Mouse (Mus musculus): ENCODE measurements around the gene Arhgef12. TPM values are rescaled to one million over a fixed set of nuclear protein-coding genes. Genes with fewer than 3 reads are reported as not detected.

Gene Arhgef12
- total and polyA plus RNA-seq, 2 experiments from 2014 or later, result 14.0 to 86.0 TPM

DNA sequence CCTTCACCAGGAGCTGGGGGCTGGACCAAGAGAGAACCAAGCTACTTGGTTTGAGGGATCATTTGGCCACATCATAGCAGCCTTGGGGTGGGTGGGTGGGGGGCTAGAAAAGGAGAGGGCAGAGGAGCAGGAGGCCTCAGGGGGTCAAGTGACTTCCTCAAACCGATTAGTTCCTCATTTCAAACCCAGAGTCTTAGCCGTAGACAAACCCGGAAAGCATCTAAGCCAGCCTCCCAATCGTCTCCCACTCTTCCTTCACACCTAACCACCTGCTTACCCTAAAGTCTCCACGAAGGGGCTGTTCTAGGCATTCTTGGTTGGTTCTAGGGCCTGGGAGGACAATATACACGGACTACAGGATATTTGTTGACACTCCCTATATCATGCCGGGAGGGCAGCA, 161.9 kb downstream of the Arhgef12 start:
- Histone ChIP-seq H3K4me2 (ENCODE audit: low read depth, low read length) (peak overlapping the region; percentile 97; the same call in 1 of the 2 replicates), H3K4me3 (ENCODE audit: low read length) (no peak overlapping the region), H3K27me3 (ENCODE audit: insufficient read depth, low read length) (no peaks in the 10 kb centered on the region), H3K27ac (no peak overlapping the region), H3K36me3 (ENCODE audit: insufficient read depth, low read length) (no peaks in the 10 kb centered on the region), H3K9me3 (ENCODE audit: low read length) (no peaks in the 10 kb centered on the region), H3K9ac (replicated peaks; ENCODE audit: low read length) (no peak overlapping the region), H3K4me1 (ENCODE audit: insufficient read depth, low read length) (peaks cover 13% of the 10 kb centered on the region)
- no peak for ATAC-seq
- DNase-seq (ENCODE audit: low spot score), result no peak
- no peak for TF ChIP-seq CTCF (IDR thresholded peaks at IDR 0.05; ENCODE audit: low read depth)
- 76% methylated on average over 7 of the region's 7 CpGs for WGBS

DNA sequence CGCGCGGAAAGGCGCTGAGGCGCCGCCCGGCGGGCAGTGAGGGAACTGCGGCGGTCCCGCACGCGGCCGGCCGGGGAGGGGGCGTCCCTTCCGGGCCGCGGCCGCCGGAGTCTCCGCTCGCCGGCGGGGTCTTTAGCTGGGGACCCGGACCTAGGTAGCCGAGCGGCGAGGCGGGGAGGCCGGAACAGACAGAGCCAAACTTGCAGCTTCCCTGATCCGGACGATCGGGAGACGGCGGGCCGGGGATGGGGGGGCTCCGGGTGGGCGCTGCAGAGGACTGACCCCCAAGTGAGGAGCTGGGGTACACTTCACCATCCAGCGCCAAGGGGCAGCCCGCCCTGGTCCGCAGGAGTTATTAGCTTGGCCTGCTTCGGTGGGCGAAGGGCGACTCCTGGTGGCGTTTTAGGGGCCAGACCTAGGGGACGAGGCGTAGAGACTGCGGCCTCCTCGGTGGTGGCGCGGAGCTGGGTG, 162.5 kb downstream of the Arhgef12 start:
- under 1% methylated on average over 43 of the region's 52 CpGs for WGBS
- DNase-seq (ENCODE audit: low spot score) (peak; percentile 94), ATAC-seq (peak; percentile 92)
- Histone ChIP-seq H3K9ac (replicated peaks; ENCODE audit: low read length) (peak overlapping the region; percentile 89), H3K9me3 (ENCODE audit: low read length) (no peaks in the 10 kb centered on the region), H3K4me3 (ENCODE audit: low read length) (peak overlapping the region; percentile 77), H3K27ac (peak overlapping the region; percentile 87), H3K4me2 (ENCODE audit: low read depth, low read length) (peak overlapping the region; percentile 97), H3K4me1 (ENCODE audit: insufficient read depth, low read length) (peaks cover 13% of the 10 kb centered on the region), H3K36me3 (ENCODE audit: insufficient read depth, low read length) (no peaks in the 10 kb centered on the region), H3K27me3 (ENCODE audit: insufficient read depth, low read length) (no peaks in the 10 kb centered on the region)
- TF ChIP-seq CTCF (IDR thresholded peaks at IDR 0.05; ENCODE audit: low read depth), result peak; percentile 96

DNA sequence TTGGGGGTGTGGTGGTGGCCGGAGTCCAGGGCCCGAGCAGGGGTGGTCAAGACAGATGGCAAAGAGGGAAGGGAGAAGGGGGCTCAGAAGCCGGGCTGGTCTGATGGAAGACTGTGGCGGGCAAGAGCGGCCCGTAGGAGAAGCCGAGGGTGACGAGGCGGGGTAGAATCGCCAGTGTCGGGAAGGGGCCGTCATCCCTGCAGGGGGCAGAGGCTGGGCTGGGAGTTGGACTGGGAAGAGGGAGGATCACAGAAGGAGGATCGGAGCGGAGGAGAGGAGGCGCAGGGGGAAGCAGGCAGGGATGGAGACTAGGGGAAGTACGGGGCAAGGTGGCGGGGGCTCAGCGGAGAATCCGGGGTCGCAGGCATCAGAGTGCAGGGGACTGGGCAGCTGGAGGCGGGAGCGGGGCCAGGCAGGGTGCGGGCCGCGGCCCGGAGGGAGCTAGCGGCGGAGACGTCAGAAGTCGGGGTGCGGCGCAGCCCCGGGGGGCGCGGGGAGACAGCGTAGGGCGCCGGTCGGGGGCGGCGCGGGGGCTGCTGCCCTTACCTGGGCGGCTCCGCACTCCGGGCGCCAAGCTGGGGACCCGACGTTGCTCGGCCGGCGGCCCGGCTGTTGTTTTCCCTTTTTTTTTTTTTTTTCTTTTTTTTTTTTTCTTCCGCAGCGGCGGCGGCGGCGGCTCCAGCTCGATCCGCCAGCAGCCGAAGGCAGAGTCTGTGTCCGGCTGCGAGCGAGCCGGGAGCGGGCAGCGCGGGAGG, 163.1 kb downstream of the Arhgef12 start, which contains the start of gene Grik4:
Gene Grik4, minus strand, starts transcription at position 713 of the 755 bp plus-strand sequence.
- ATAC-seq, result peak; percentile 30
- no peaks in the 10 kb centered on the region for H3K27me3 ChIP-seq (ENCODE audit: insufficient read depth, low read length)
- 0% methylated on average over 30 of the region's 68 CpGs for WGBS

DNA sequence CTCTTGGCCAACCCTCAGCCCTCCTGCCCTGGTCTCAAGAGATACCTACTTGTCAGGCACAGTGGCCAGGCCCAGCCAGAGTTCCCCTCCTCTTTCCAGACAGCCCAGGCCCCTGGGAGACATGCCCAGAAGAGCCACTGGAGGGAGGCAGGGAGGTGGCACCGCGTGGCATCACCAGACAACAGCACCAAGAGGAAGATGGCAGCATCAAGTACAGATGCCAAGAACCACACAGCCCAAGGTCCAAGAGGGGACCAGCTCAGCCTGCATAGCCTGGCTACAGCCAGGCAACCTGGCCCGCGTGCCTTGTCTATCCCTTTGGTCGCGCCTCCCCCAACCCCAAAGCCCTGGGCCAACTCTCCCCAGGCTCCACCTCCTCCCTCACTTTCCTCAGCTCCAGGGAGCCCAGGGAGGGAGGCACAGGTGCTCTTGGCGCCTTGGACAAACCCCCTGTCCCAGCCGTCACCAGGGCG, 163.9 kb downstream of the Arhgef12 start:
- peak; percentile 74 for DNase-seq (ENCODE audit: low spot score)
- no peaks in the 10 kb centered on the region for H3K9me3 ChIP-seq (ENCODE audit: low read length)
- ATAC-seq, result peak; percentile 52
- no peaks in the 10 kb centered on the region for H3K27me3 ChIP-seq (ENCODE audit: insufficient read depth, low read length)
- H3K36me3 ChIP-seq (ENCODE audit: insufficient read depth, low read length), result no peaks in the 10 kb centered on the region
- WGBS, result 3% methylated on average over 9 of the region's 9 CpGs
- H3K4me3 ChIP-seq (ENCODE audit: low read length), result peak overlapping the region; percentile 77
- TF ChIP-seq CTCF (IDR thresholded peaks at IDR 0.05; ENCODE audit: low read depth), result peak; percentile 64
- H3K4me2 ChIP-seq (ENCODE audit: low read depth, low read length), result peak overlapping the region; percentile 97
- H3K4me1 ChIP-seq (ENCODE audit: insufficient read depth, low read length), result peaks cover 13% of the 10 kb centered on the region
- H3K27ac ChIP-seq, result peak overlapping the region; percentile 87
- H3K9ac ChIP-seq (replicated peaks; ENCODE audit: low read length), result peak overlapping the region; percentile 89

More for the DNA sequence above, 163.1 kb downstream of the Arhgef12 start, which contains the start of gene Grik4:
- DNase-seq (ENCODE audit: low spot score), result peak; percentile 58
- H3K4me3 ChIP-seq (ENCODE audit: low read length), result peak within 1 kb of the TSS; percentile 77
- peak within 1 kb of the TSS; percentile 89 for H3K9ac ChIP-seq (replicated peaks; ENCODE audit: low read length)
- peaks cover 13% of the 10 kb centered on the region for H3K4me1 ChIP-seq (ENCODE audit: insufficient read depth, low read length)
- H3K27ac ChIP-seq, result peak within 1 kb of the TSS; percentile 87
- peak within 1 kb of the TSS; percentile 97 for H3K4me2 ChIP-seq (ENCODE audit: low read depth, low read length)
- peak; percentile 32 for TF ChIP-seq CTCF (IDR thresholded peaks at IDR 0.05; ENCODE audit: low read depth)
- H3K36me3 ChIP-seq (ENCODE audit: insufficient read depth, low read length), result no peaks in the 10 kb centered on the region
- no peaks in the 10 kb centered on the region for H3K9me3 ChIP-seq (ENCODE audit: low read length)

DNA sequence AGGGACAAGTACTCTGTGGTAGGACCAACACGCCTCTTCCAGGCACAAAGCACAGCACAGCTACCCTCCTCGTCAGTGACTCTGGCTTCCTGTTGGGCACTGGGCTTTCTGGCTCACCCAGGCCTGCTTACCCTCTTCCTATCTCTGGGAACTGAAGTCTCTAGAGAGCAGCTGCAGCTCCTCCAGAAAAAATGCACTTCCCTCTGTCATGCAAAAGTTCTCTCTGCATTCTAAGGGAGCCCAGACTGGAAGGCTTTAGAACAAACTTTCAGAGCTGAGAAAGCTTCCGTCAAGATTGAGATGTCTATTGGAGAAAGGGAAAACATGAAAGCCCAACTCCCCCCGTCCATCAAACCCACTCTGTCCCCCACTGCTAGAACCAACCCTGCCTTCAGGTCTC, 164.9 kb downstream of the Arhgef12 start:
- ATAC-seq, result no peak
- Histone ChIP-seq H3K9ac (replicated peaks; ENCODE audit: low read length) (no peak overlapping the region; the same call in 1 of the 2 replicates), H3K4me1 (ENCODE audit: insufficient read depth, low read length) (peaks cover 13% of the 10 kb centered on the region), H3K4me2 (ENCODE audit: low read depth, low read length) (peak overlapping the region; percentile 97), H3K27ac (no peak overlapping the region), H3K36me3 (ENCODE audit: insufficient read depth, low read length) (no peaks in the 10 kb centered on the region), H3K9me3 (ENCODE audit: low read length) (no peaks in the 10 kb centered on the region), H3K4me3 (ENCODE audit: low read length) (0 out of 2 replicates have a peak overlapping the region, but pooled peaks have one; percentile 77), H3K27me3 (ENCODE audit: insufficient read depth, low read length) (no peaks in the 10 kb centered on the region)
- no peak for DNase-seq (ENCODE audit: low spot score)
- 54% methylated on average over 4 of the region's 4 CpGs for WGBS
- TF ChIP-seq CTCF (IDR thresholded peaks at IDR 0.05; ENCODE audit: low read depth), result no peak

DNA sequence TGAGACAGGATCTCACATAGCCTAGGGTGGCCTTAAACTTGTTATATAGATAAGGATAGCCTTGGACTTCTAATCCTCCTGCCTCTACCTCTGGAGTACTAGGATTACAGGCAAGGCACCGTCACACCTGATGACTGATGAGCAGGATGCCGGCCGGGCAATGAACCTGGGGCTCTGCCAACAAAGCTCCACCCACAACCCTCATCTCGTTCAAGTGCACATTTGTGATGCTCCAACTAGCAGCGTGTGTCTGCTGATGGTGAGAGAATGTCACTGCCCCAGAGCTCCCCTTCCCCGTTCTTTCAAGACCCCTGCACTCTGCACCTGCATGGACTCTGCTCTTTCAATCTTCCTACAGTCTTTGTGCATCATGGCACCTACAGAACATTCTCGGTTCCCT, 174.9 kb downstream of the Arhgef12 start:
- H3K9ac ChIP-seq (replicated peaks; ENCODE audit: low read length), result no peak overlapping the region
- no peaks in the 10 kb centered on the region for H3K36me3 ChIP-seq (ENCODE audit: insufficient read depth, low read length)
- no peaks in the 10 kb centered on the region for H3K4me1 ChIP-seq (ENCODE audit: insufficient read depth, low read length)
- no peak for TF ChIP-seq CTCF (IDR thresholded peaks at IDR 0.05; ENCODE audit: low read depth)
- DNase-seq (ENCODE audit: low spot score), result no peak
- H3K4me2 ChIP-seq (ENCODE audit: low read depth, low read length), result no peak overlapping the region
- no peak overlapping the region for H3K4me3 ChIP-seq (ENCODE audit: low read length)
- H3K9me3 ChIP-seq (ENCODE audit: low read length), result no peaks in the 10 kb centered on the region
- ATAC-seq, result no peak
- 36% methylated on average over 7 of the region's 7 CpGs for WGBS
- H3K27me3 ChIP-seq (ENCODE audit: insufficient read depth, low read length), result no peaks in the 10 kb centered on the region
- H3K27ac ChIP-seq, result no peak overlapping the region
